15 mouse cellular contexts compared by ENCODE assay signal in the genomic region with DNA sequence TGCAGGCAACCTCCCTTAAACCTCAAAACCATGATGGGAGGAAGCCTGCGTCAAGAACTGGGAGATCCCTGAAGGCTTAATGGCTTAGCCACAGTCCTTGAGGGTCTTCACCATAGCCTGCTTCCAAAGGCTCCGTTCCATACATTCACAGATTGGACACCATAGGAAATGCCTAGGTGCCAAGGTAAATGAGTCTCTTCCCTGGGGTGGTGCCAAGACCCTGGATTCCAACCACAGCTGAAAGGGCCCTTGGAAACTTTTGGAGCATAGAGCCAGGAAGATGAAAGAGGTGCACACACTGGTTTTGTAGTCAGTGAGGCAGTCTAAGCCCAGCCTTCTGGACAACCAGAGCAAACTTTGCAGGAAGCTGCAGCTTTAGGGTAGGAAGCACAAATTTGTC.
"Had no signal": no experiment of that assay in that cellular context is flagged by ENCODE, and none has a peak within 500 bp of the region (broad histone marks: within the 10 kb centered on the region; RNA-seq: fewer than 3 reads in every experiment).

No protein-coding gene starts in this region.

- H3K36me3 ChIP-seq: lung, embryonic 15.5 days; midbrain, embryonic 13.5 days; midbrain, embryonic 15.5 days; neural tube, embryonic 12.5 days; stomach, embryonic 15.5 days had no signal

- H3K9ac ChIP-seq: lung, embryonic 15.5 days; midbrain, embryonic 13.5 days; midbrain, embryonic 15.5 days; neural tube, embryonic 12.5 days; stomach, embryonic 15.5 days had no signal

- DNase-seq: lung, adult 2 months; lung, postnatal 14 days; lung, postnatal 36 days; right cerebral cortex, postnatal 14 days; thymus, adult 2 months; thymus, postnatal 25 days; thymus, postnatal 4 days had no signal

- H3K27ac ChIP-seq: lung, embryonic 15.5 days; macrophage; midbrain, embryonic 13.5 days; midbrain, embryonic 15.5 days; neural tube, embryonic 12.5 days; stomach, embryonic 15.5 days; stomach, postnatal 0 days had no signal

- H3K4me1 ChIP-seq: lung, embryonic 15.5 days; megakaryocyte, embryonic 14.5 days; midbrain, embryonic 13.5 days; midbrain, embryonic 15.5 days; neural tube, embryonic 12.5 days; stomach, embryonic 15.5 days had no signal

- H3K4me3 ChIP-seq: lung, embryonic 15.5 days; megakaryocyte, embryonic 14.5 days; midbrain, embryonic 13.5 days; midbrain, embryonic 15.5 days; neural tube, embryonic 12.5 days; stomach, embryonic 15.5 days had no signal

- H3K27me3 ChIP-seq: lung, embryonic 15.5 days; megakaryocyte, embryonic 14.5 days; midbrain, embryonic 13.5 days; midbrain, embryonic 15.5 days; neural tube, embryonic 12.5 days; stomach, embryonic 15.5 days had no signal
